ENCODE assay signal across 8 mouse cellular contexts in genomic region chr4:95684522-95685080, GRCm38 (mm10).
DNase-seq lines count a peak whose midpoint lies in the region; ATAC-seq lines count a peak whose summit lies in the region.

No protein-coding gene starts in this region.

- H3K4me1 ChIP-seq in heart, embryonic 10.5 days, result peaks cover 11% of the 10 kb centered on the region
- H3K4me1 ChIP-seq in embryonic facial prominence, embryonic 15.5 days, result peaks cover 4% of the 10 kb centered on the region; the same call in 1 of the 2 replicates
- H3K4me1 ChIP-seq in neural tube, embryonic 14.5 days (ENCODE audit: control insufficient read depth, insufficient read depth, low read length), result peaks cover 8% of the 10 kb centered on the region
- no peaks in the 10 kb centered on the region for H3K4me1 ChIP-seq in liver, embryonic 12.5 days

- H3K4me3 ChIP-seq in heart, embryonic 10.5 days, result no peak overlapping the region
- H3K4me3 ChIP-seq in embryonic facial prominence, embryonic 15.5 days (replicated peaks), result no peak overlapping the region
- H3K4me3 ChIP-seq in neural tube, embryonic 14.5 days (ENCODE audit: low read depth, low read length), result no peak overlapping the region
- H3K4me3 ChIP-seq in liver, embryonic 12.5 days, result no peak overlapping the region

- no peaks in the 10 kb centered on the region for H3K27me3 ChIP-seq in heart, embryonic 10.5 days (ENCODE audit: insufficient read depth, poor library complexity, severe bottlenecking)
- H3K27me3 ChIP-seq in embryonic facial prominence, embryonic 15.5 days, result no peaks in the 10 kb centered on the region
- no peaks in the 10 kb centered on the region for H3K27me3 ChIP-seq in neural tube, embryonic 14.5 days (ENCODE audit: control insufficient read depth, insufficient read depth, low read length)
- H3K27me3 ChIP-seq in liver, embryonic 12.5 days (replicated peaks), result no peaks in the 10 kb centered on the region

- H3K9ac ChIP-seq in embryonic facial prominence, embryonic 15.5 days, result no peak overlapping the region
- H3K9ac ChIP-seq in neural tube, embryonic 14.5 days (replicated peaks; ENCODE audit: low read depth, low read length), result no peak overlapping the region
- no peak overlapping the region for H3K9ac ChIP-seq in liver, embryonic 12.5 days

- H3K27ac ChIP-seq in heart, embryonic 10.5 days, result no peak overlapping the region
- H3K27ac ChIP-seq in embryonic facial prominence, embryonic 15.5 days (replicated peaks), result no peak overlapping the region
- peak overlapping the region; percentile 55 for H3K27ac ChIP-seq in neural tube, embryonic 14.5 days (ENCODE audit: low read depth, low read length)
- H3K27ac ChIP-seq in liver, embryonic 12.5 days, result no peak overlapping the region

- peak; percentile 88 for ATAC-seq in embryonic facial prominence, embryonic 15.5 days (ENCODE audit: insufficient number of reproducible peaks, low FRiP score, low TSS enrichment, low read depth)
- peak; percentile 93 for ATAC-seq in neural tube, embryonic 14.5 days (ENCODE audit: low read depth)
- no peak for ATAC-seq in liver, embryonic 12.5 days

- H3K9me3 ChIP-seq in heart, embryonic 10.5 days, result no peaks in the 10 kb centered on the region
- no peaks in the 10 kb centered on the region for H3K9me3 ChIP-seq in embryonic facial prominence, embryonic 15.5 days (replicated peaks)
- H3K9me3 ChIP-seq in neural tube, embryonic 14.5 days (ENCODE audit: control insufficient read depth, low read length), result no peaks in the 10 kb centered on the region
- H3K9me3 ChIP-seq in liver, embryonic 12.5 days (replicated peaks), result no peaks in the 10 kb centered on the region

- DNase-seq in heart, embryonic 10.5 days (ENCODE audit: low spot score), result peak; percentile 76
- DNase-seq in heart, adult 9 months (ENCODE audit: low spot score in 2 of 2), result no peak
- peak; percentile 37 for DNase-seq in kidney, adult 9 months
- no peak for DNase-seq in layer of hippocampus, postnatal 36 days
- no peak for DNase-seq in adipocyte (ENCODE audit: low spot score)

- no peak overlapping the region for H3K4me2 ChIP-seq in embryonic facial prominence, embryonic 15.5 days (replicated peaks)
- H3K4me2 ChIP-seq in neural tube, embryonic 14.5 days (ENCODE audit: low read depth, low read length), result no peak overlapping the region
- H3K4me2 ChIP-seq in liver, embryonic 12.5 days, result no peak overlapping the region

- 11% methylated on average over 4 of the region's 4 CpGs for WGBS in heart, embryonic 10.5 days
- WGBS in embryonic facial prominence, embryonic 15.5 days, result 30% methylated on average over 4 of the region's 4 CpGs
- WGBS in neural tube, embryonic 14.5 days, result 9% methylated on average over 4 of the region's 4 CpGs
- WGBS in liver, embryonic 12.5 days (ENCODE audit: insufficient replicate concordance), result 69% methylated on average over 4 of the region's 4 CpGs

- H3K36me3 ChIP-seq in heart, embryonic 10.5 days, result no peaks in the 10 kb centered on the region
- no peaks in the 10 kb centered on the region for H3K36me3 ChIP-seq in embryonic facial prominence, embryonic 15.5 days
- H3K36me3 ChIP-seq in neural tube, embryonic 14.5 days (ENCODE audit: control insufficient read depth, insufficient read depth, low read length), result no peaks in the 10 kb centered on the region
- no peaks in the 10 kb centered on the region for H3K36me3 ChIP-seq in liver, embryonic 12.5 days

Comparison
In these comparisons a context has a peak if more than half of its experiments do, and no peak if none do; other contexts are left out.
1. DNase-seq: peak in heart, embryonic 10.5 days (single experiment) and kidney, adult 9 months (single experiment); none in heart, adult 9 months (0 of 2), layer of hippocampus, postnatal 36 days (0 of 2) and adipocyte (single experiment).